Mouse (Mus musculus) C3H10T1/2 (cell line): ENCODE data around the gene Pdia6. TPM values are rescaled to one million over a fixed set of nuclear protein-coding genes. Genes with fewer than 3 reads are reported as not detected.

Source experiments
- polyA plus RNA-seq, 2 experiments: library from polyadenylated mRNA; unstranded; fragments of >200 nt; fragmentation: generic; extraction: Trizol; gene quantifications; one replicate each; pipeline ENCODE4 v1.2.1; 2012; ENCODE audit warnings: missing spikeins in 2 of 2

Pdia6 gene
- 100 to 1,000 TPM in 1 of 2 experiments, 10 to 100 TPM in 1; 73.6 to 149 TPM for polyA plus RNA-seq

GRCm38 (mm10) chr12:17265971-17266672 is at the start of gene Pdia6:
Pdia6 (plus strand) TSS chr12:17266545.

GRCm38 (mm10) chr12:17329259-17329658 is 62.9 kb downstream of the Pdia6 start, which contains the start of gene Atp6v1c2:
Atp6v1c2 (minus strand) TSS chr12:17329359.

Other genes starting within 250 kb of the Pdia6 start
- gene Kcnf1, start 89.7 kb upstream of the Pdia6 start, polyA plus RNA-seq = under 1 TPM in 1 of 2 experiments, not detected in 1; 0.01 TPM
- under 1 TPM; 0.04 to 0.15 TPM for gene Atp6v1c2, start 62.8 kb downstream of the Pdia6 start, polyA plus RNA-seq
- 1 to 10 TPM; 1.5 to 4.2 TPM for gene Nol10, start 81.9 kb downstream of the Pdia6 start, polyA plus RNA-seq